Mouse (Mus musculus) brown adipose tissue, adult 24 weeks (tissue): ENCODE results near the gene Clhc1. TPM values are rescaled to one million over a fixed set of nuclear protein-coding genes. Genes with fewer than 3 reads are reported as not detected.
"Not testable (repeated sequence)": the region's sequence is repeated elsewhere in the genome, so short reads cannot be mapped to it uniquely, and the experiment has no call there.

Experiments
- H3K27ac ChIP-seq: fragments of 200-500 bp; replicated peaks from 2 replicates; pipeline ENCODE4 v1.5.1; 2012; ENCODE audit warnings: low read depth, mild to moderate bottlenecking, low read length
- H3K4me1 ChIP-seq: fragments of 200-500 bp; 2 replicates; pipeline ENCODE4 v1.6.1; 2012; ENCODE audit warnings: low read length, mixed read lengths; ENCODE audit not compliant: control insufficient read depth, insufficient read depth, insufficient read length
- H3K4me3 ChIP-seq: fragments of 200-500 bp; 2 replicates; pipeline ENCODE4 v1.5.1; 2012; ENCODE audit warnings: low read depth, mild to moderate bottlenecking, low read length, moderate library complexity; ENCODE audit not compliant: insufficient read depth
- polyA plus RNA-seq: library from polyadenylated mRNA; stranded (reverse); fragments of >200 nt; gene quantifications from 2 replicates; pipeline ENCODE4 v1.2.4, GENCODE M21; 2012; ENCODE audit not compliant: missing spikeins, insufficient read depth, insufficient read length

Gene Clhc1
- polyA plus RNA-seq: not detected in 2 replicates

- peak within 1 kb of the TSS; percentile 97 for H3K4me3 ChIP-seq
- H3K4me1 ChIP-seq: 0 out of 2 replicates have a peak, but pooled peaks cover 2% of the 10 kb centered on the region
- H3K27ac ChIP-seq: peak within 1 kb of the TSS; percentile 99
Measured at GRCm38 (mm10) chr11:29547752-29548503, at the start of gene Clhc1, which contains the start of gene Rps27a. TSS of gene Clhc1 (plus strand) at chr11:29547950. TSS of gene Rps27a (minus strand) at chr11:29548109.

GRCm38 (mm10) chr11:29503948-29504893 is 43.5 kb upstream of the Clhc1 start:
- no peak overlapping the region for H3K27ac ChIP-seq
- no peaks in the 10 kb centered on the region for H3K4me1 ChIP-seq
- H3K4me3 ChIP-seq: no peak overlapping the region

GRCm38 (mm10) chr11:29504899-29505625 is 42.7 kb upstream of the Clhc1 start:
- Histone ChIP-seq H3K4me3 (no peak overlapping the region), H3K27ac (no peak overlapping the region), H3K4me1 (no peaks in the 10 kb centered on the region)

- Histone ChIP-seq H3K4me3 (no peak overlapping the region), H3K27ac (no peak overlapping the region), H3K4me1 (no peaks in the 10 kb centered on the region)
Measured at GRCm38 (mm10) chr11:29509421-29509820, 38.3 kb upstream of the Clhc1 start.

GRCm38 (mm10) chr11:29512818-29513535 is 34.8 kb upstream of the Clhc1 start:
- no peak overlapping the region for H3K4me3 ChIP-seq
- H3K4me1 ChIP-seq: no peaks in the 10 kb centered on the region
- H3K27ac ChIP-seq: no peak overlapping the region

- H3K4me3 ChIP-seq: peak overlapping the region; percentile 66
- H3K4me1 ChIP-seq: no peaks in the 10 kb centered on the region
- H3K27ac ChIP-seq: peak overlapping the region; percentile 44; the same call in 1 of the 2 replicates
Measured at GRCm38 (mm10) chr11:29514325-29514681, 33.4 kb upstream of the Clhc1 start.

GRCm38 (mm10) chr11:29514682-29515412 is 32.9 kb upstream of the Clhc1 start, which contains the start of gene Prorsd1:
TSS of gene Prorsd1 (minus strand) at chr11:29515033.
- Histone ChIP-seq H3K4me1 (no peaks in the 10 kb centered on the region), H3K27ac (peak within 1 kb of the TSS; percentile 44), H3K4me3 (peak within 1 kb of the TSS; percentile 66)

GRCm38 (mm10) chr11:29525988-29526794 is 21.6 kb upstream of the Clhc1 start, which contains the start of gene Mtif2:
TSS of gene Mtif2 (plus strand) at chr11:29526408.
- Histone ChIP-seq H3K27ac (peak within 1 kb of the TSS; percentile 86), H3K4me1 (peaks cover 2% of the 10 kb centered on the region; the same call in 1 of the 2 replicates), H3K4me3 (peak within 1 kb of the TSS; percentile 90)

GRCm38 (mm10) chr11:29538201-29538600 is 9.5 kb upstream of the Clhc1 start:
- Histone ChIP-seq H3K4me3 (no peak overlapping the region), H3K27ac (no peak overlapping the region), H3K4me1 (no peaks in the 10 kb centered on the region)

- H3K4me1 ChIP-seq: 0 out of 2 replicates have a peak, but pooled peaks cover 2% of the 10 kb centered on the region
- H3K4me3 ChIP-seq: no peak overlapping the region
- no peak overlapping the region for H3K27ac ChIP-seq
Measured at GRCm38 (mm10) chr11:29544225-29544945, 3.4 kb upstream of the Clhc1 start.

- H3K4me1 ChIP-seq, H3K27ac ChIP-seq, H3K4me3 ChIP-seq: not testable (repeated sequence)
Measured at GRCm38 (mm10) chr11:29545150-29545752, 2.5 kb upstream of the Clhc1 start.

GRCm38 (mm10) chr11:29546297-29546696 is 1.5 kb upstream of the Clhc1 start:
- not testable (repeated sequence) for H3K27ac ChIP-seq, H3K4me1 ChIP-seq
- 0 out of 2 replicates have a peak overlapping the region, but pooled peaks have one; percentile 9 for H3K4me3 ChIP-seq
